Mouse (Mus musculus) gastrocnemius, postnatal 25 days (tissue): ENCODE results near the gene Pde4c. TPM values are rescaled to one million over a fixed set of nuclear protein-coding genes. Genes with fewer than 3 reads are reported as not detected.

Experiments
- DNase-seq: peaks from one replicate; pipeline ENCODE4 v3.0.0; 2022
- long read RNA-seq, 2 experiments: library from polyadenylated mRNA; stranded (forward); transcript quantifications; one replicate each; pipeline ENCODE4 v2.0.0; 2021
- total RNA-seq, 2 experiments: library from RNA; stranded (reverse); gene quantifications; 1 replicate in 1 of 2; 2 replicates in 1 of 2; pipeline ENCODE4 v1.2.3; 2021

The Pde4c gene
- 1 to 10 TPM; 1.6 to 2.3 TPM for total RNA-seq
- long read RNA-seq, experiment 1, partial matches to known transcripts: 0 of 1 reads
- long read RNA-seq, experiment 1, other reads (novel, unspliced or antisense): 1 of 1 reads
- long read RNA-seq, experiment 2, partial matches to known transcripts: 0 of 2 reads
- long read RNA-seq, experiment 2, other reads (novel, unspliced or antisense): 2 of 2 reads

- DNase-seq: no peak
Measured at GRCm38 (mm10) chr8:70723486-70724210, at the start of gene Pde4c. Pde4c (plus strand) TSS chr8:70723720.

- no peak for DNase-seq
Measured at GRCm38 (mm10) chr8:70674109-70674508, 49.4 kb upstream of the Pde4c start.

GRCm38 (mm10) chr8:70674716-70675115, 48.8 kb upstream of the Pde4c start:
- DNase-seq: no peak

GRCm38 (mm10) chr8:70675336-70675735, 48.2 kb upstream of the Pde4c start:
- no peak for DNase-seq

GRCm38 (mm10) chr8:70677451-70678080, 46.0 kb upstream of the Pde4c start:
- no peak for DNase-seq

- no peak for DNase-seq
Measured at GRCm38 (mm10) chr8:70678679-70679078, 44.8 kb upstream of the Pde4c start.

- no peak for DNase-seq
Measured at GRCm38 (mm10) chr8:70679404-70679803, 44.1 kb upstream of the Pde4c start.

- no peak for DNase-seq
Measured at GRCm38 (mm10) chr8:70680039-70680438, 43.5 kb upstream of the Pde4c start.

- no peak for DNase-seq
Measured at GRCm38 (mm10) chr8:70681410-70681809, 42.1 kb upstream of the Pde4c start.

GRCm38 (mm10) chr8:70682193-70682592, 41.3 kb upstream of the Pde4c start:
- peak; percentile 89 for DNase-seq

GRCm38 (mm10) chr8:70682692-70683091, 40.8 kb upstream of the Pde4c start:
- DNase-seq: no peak

GRCm38 (mm10) chr8:70684291-70684690, 39.2 kb upstream of the Pde4c start:
- DNase-seq: no peak

GRCm38 (mm10) chr8:70687576-70687975, 35.9 kb upstream of the Pde4c start:
- peak; percentile 75 for DNase-seq

GRCm38 (mm10) chr8:70688136-70688535, 35.4 kb upstream of the Pde4c start:
- DNase-seq: no peak

GRCm38 (mm10) chr8:70689892-70690390, 33.6 kb upstream of the Pde4c start:
- no peak for DNase-seq

GRCm38 (mm10) chr8:70691230-70691629, 32.3 kb upstream of the Pde4c start:
- no peak for DNase-seq

GRCm38 (mm10) chr8:70691727-70692231, 31.7 kb upstream of the Pde4c start:
- DNase-seq: no peak

GRCm38 (mm10) chr8:70693636-70694035, 29.9 kb upstream of the Pde4c start:
- DNase-seq: no peak

GRCm38 (mm10) chr8:70695318-70696018, 28.1 kb upstream of the Pde4c start:
- peak; percentile 72 for DNase-seq

- peak; percentile 77 for DNase-seq
Measured at GRCm38 (mm10) chr8:70696019-70696885, 27.3 kb upstream of the Pde4c start.

GRCm38 (mm10) chr8:70696946-70697345, 26.6 kb upstream of the Pde4c start:
- no peak for DNase-seq
